Mouse (Mus musculus) heart, adult 2 months (tissue): ENCODE results near the gene Ccdc134.

ENCODE experiments used
- CTCF ChIP-seq: fragments of 200-600 bp; IDR thresholded peaks from 2 replicates; pipeline ENCODE4 v1.8.1; 2022; ENCODE audit warnings: antibody characterized with exemption, mild to moderate bottlenecking, moderate library complexity
- POLR2A ChIP-seq: fragments of 200-500 bp; IDR thresholded peaks from 2 replicates; pipeline ENCODE4 v1.6.1; 2011; ENCODE audit warnings: mild to moderate bottlenecking, low read depth, low read length, control low read depth; ENCODE audit not compliant: insufficient read depth

GRCm38 (mm10) chr15:82164061-82164399 is 36.3 kb downstream of the Ccdc134 start:
- no peak for TF ChIP-seq CTCF
- TF ChIP-seq POLR2A, result no peak
